Mouse (Mus musculus) kidney, postnatal 36 days (tissue): Measurements from ENCODE around the gene Cdh6.

Source experiments
- DNase-seq, 2 experiments: peaks; one replicate each; pipeline ENCODE4 v3.0.0; 2021 to 2022; ENCODE audit warnings: mixed read lengths in 2 of 2

The Cdh6 gene

GRCm38 (mm10) chr15:13155418-13155817 lies 18.1 kb downstream of the Cdh6 start:
- no peak for DNase-seq

- no peak for DNase-seq
Measured at GRCm38 (mm10) chr15:13141983-13142382, 31.5 kb downstream of the Cdh6 start.

- DNase-seq = no peak
Measured at GRCm38 (mm10) chr15:13139662-13140061, 33.8 kb downstream of the Cdh6 start.

GRCm38 (mm10) chr15:13137166-13137565 lies 36.3 kb downstream of the Cdh6 start:
- DNase-seq = peak; percentile 37 to 47

GRCm38 (mm10) chr15:13134086-13134485 lies 39.4 kb downstream of the Cdh6 start:
- DNase-seq = peak; percentile 56 to 71

GRCm38 (mm10) chr15:13133370-13133769 lies 40.1 kb downstream of the Cdh6 start:
- DNase-seq = peak in 1 of 2 experiments; percentile 20

GRCm38 (mm10) chr15:13132493-13132892 lies 41.0 kb downstream of the Cdh6 start:
- DNase-seq = no peak

- no peak for DNase-seq
Measured at GRCm38 (mm10) chr15:13130246-13130645, 43.2 kb downstream of the Cdh6 start.

GRCm38 (mm10) chr15:13100341-13100740 lies 73.1 kb downstream of the Cdh6 start:
- DNase-seq = no peak

GRCm38 (mm10) chr15:13097861-13098260 lies 75.6 kb downstream of the Cdh6 start:
- no peak for DNase-seq

- no peak for DNase-seq
Measured at GRCm38 (mm10) chr15:13095406-13095805, 78.1 kb downstream of the Cdh6 start.

- DNase-seq = no peak
Measured at GRCm38 (mm10) chr15:13094881-13095256, 78.6 kb downstream of the Cdh6 start.

GRCm38 (mm10) chr15:13093954-13094880 lies 79.3 kb downstream of the Cdh6 start:
- DNase-seq = no peak

- no peak for DNase-seq
Measured at GRCm38 (mm10) chr15:13092064-13092463, 81.4 kb downstream of the Cdh6 start.

- peak; percentile 36 to 68 for DNase-seq
Measured at GRCm38 (mm10) chr15:13088504-13089058, 84.9 kb downstream of the Cdh6 start.

- DNase-seq = no peak
Measured at GRCm38 (mm10) chr15:13084746-13085145, 88.7 kb downstream of the Cdh6 start.

- DNase-seq = no peak
Measured at GRCm38 (mm10) chr15:13076908-13077669, 96.4 kb downstream of the Cdh6 start.

GRCm38 (mm10) chr15:13074047-13074446 lies 99.4 kb downstream of the Cdh6 start:
- DNase-seq = no peak

- no peak for DNase-seq
Measured at GRCm38 (mm10) chr15:13068213-13068516, 105.3 kb downstream of the Cdh6 start.

GRCm38 (mm10) chr15:13067429-13068212 lies 105.9 kb downstream of the Cdh6 start:
- DNase-seq = no peak

GRCm38 (mm10) chr15:13066765-13067164 lies 106.7 kb downstream of the Cdh6 start:
- DNase-seq = no peak

- DNase-seq = no peak
Measured at GRCm38 (mm10) chr15:13063633-13064032, 109.8 kb downstream of the Cdh6 start.

GRCm38 (mm10) chr15:13057728-13058127 lies 115.7 kb downstream of the Cdh6 start:
- no peak for DNase-seq
